Mouse (Mus musculus) erythroblast, embryonic 14.5 days (primary cell): Measurements from ENCODE around the gene Pmvk.

ENCODE experiments used
- GATA1 ChIP-seq: IDR thresholded peaks from 2 replicates; pipeline ENCODE4 v1.6.1; 2012; ENCODE audit warnings: low read length, inconsistent platforms, mixed read lengths
- TAL1 ChIP-seq: IDR thresholded peaks from 3 replicates; pipeline ENCODE4 v1.6.1; 2012; ENCODE audit warnings: low read length, inconsistent platforms, mixed read lengths

GRCm38 (mm10) chr3:89425141-89425525, 29.2 kb upstream of the Pmvk start:
- TF ChIP-seq GATA1 (no peak), TAL1 (no peak)
